Mouse (Mus musculus): Measurements from ENCODE around the gene Etv6. TPM values are rescaled to one million over a fixed set of nuclear protein-coding genes. Genes with fewer than 3 reads are reported as not detected.
A peak's percentile ranks its signal among the peaks of the same experiment; 100 is the strongest.

The Etv6 gene
- polyA plus RNA-seq, 1 experiment from 2014 or later = 14.5 TPM

- Histone ChIP-seq H3K4me1 (ENCODE audit: control insufficient read depth in 2 of 2, insufficient read depth in 2 of 2, low read length in 2 of 2) (peaks cover 28 to 65% of the 10 kb centered on the region in 2 experiments), H3K27ac (replicated peaks in 1 of 2; ENCODE audit: control insufficient read depth in 1 of 2, insufficient read depth in 1 of 2, low read depth in 2 of 2, low read length in 2 of 2) (peak overlapping the region in 1 of 2 experiments; percentile 44; a peak in 1 of 4 replicates), H3K36me3 (ENCODE audit: control insufficient read depth, insufficient read depth, low read length) (0 out of 2 replicates have a peak, but pooled peaks cover 8% of the 10 kb centered on the region), H3K4me3 (ENCODE audit: control insufficient read depth in 1 of 2, insufficient read depth in 1 of 2, low read depth in 1 of 2, low read length in 2 of 2) (no peak overlapping the region), H3K9ac (ENCODE audit: low read length) (no peak overlapping the region), H3K27me3 (ENCODE audit: control insufficient read depth, insufficient read depth, low read length) (no peaks in the 10 kb centered on the region), H3K9me3 (ENCODE audit: control insufficient read depth, low read length) (no peaks in the 10 kb centered on the region), H3K4me2 (ENCODE audit: low read length) (no peak overlapping the region)
- no peak for ATAC-seq (ENCODE audit: insufficient number of reproducible peaks, insufficient read depth, low FRiP score, low read depth)
- 47% methylated on average over 7 of the region's 7 CpGs for WGBS
Observed at GRCm38 (mm10) chr6:134051950-134052349, 16.4 kb downstream of the Etv6 start.

DNA sequence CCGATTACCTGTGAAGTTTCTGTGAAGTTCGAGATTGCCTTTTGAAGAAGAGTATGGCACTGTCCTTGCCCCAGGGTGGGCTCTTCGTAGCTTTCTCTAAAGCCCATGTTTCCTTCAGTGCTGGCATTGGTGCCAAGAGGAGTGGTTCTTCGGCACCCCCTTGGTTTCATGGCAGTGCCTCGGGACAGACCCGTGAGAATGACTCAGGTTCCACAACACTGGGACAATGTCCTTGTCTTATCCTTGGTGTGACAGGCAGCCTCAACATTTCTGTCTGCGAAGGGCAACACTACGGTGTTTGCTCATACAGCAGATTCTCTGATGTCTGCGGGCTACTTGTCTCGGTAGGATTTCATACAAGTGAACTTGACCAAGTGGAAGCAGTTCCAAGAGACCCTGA is 17.6 kb downstream of the Etv6 start:
- 60% methylated on average over 10 of the region's 10 CpGs for WGBS
- Histone ChIP-seq H3K36me3 (ENCODE audit: control insufficient read depth, insufficient read depth, low read length) (0 out of 2 replicates have a peak, but pooled peaks cover 8% of the 10 kb centered on the region), H3K27ac (replicated peaks in 1 of 2; ENCODE audit: control insufficient read depth in 1 of 2, insufficient read depth in 1 of 2, low read depth in 2 of 2, low read length in 2 of 2) (peak overlapping the region in 1 of 2 experiments; percentile 29; a peak in 3 of 4 replicates), H3K27me3 (ENCODE audit: control insufficient read depth, insufficient read depth, low read length) (no peaks in the 10 kb centered on the region), H3K9ac (ENCODE audit: low read length) (no peak overlapping the region), H3K9me3 (ENCODE audit: control insufficient read depth, low read length) (no peaks in the 10 kb centered on the region), H3K4me3 (ENCODE audit: control insufficient read depth in 1 of 2, insufficient read depth in 1 of 2, low read depth in 1 of 2, low read length in 2 of 2) (no peak overlapping the region), H3K4me1 (ENCODE audit: control insufficient read depth in 2 of 2, insufficient read depth in 2 of 2, low read length in 2 of 2) (peaks cover 32 to 63% of the 10 kb centered on the region in 2 experiments), H3K4me2 (ENCODE audit: low read length) (no peak overlapping the region)
- ATAC-seq (ENCODE audit: insufficient number of reproducible peaks, insufficient read depth, low FRiP score, low read depth) = no peak

DNA sequence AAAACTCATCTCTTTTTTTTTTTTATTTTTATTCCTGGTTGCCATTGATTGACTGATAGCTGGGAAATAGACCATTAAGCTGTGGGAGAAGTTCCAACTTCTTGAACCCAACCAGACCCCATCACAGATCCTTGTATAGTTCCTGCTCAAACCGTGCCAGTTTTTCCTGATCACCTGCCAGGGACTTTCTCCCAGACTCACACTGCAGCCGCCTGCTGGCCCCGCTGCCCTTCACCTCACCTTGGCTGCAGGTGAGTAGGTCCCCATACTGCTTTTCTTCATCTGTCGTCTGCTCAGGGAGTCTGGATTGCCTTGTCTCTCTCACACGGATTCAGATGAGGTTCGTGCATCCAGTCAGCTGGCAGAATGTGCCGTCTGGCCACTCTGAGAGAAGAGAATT is 18.1 kb downstream of the Etv6 start:
- 0 out of 2 replicates have a peak, but pooled peaks cover 8% of the 10 kb centered on the region for H3K36me3 ChIP-seq (ENCODE audit: control insufficient read depth, insufficient read depth, low read length)
- peak overlapping the region; percentile 29 to 54 for H3K27ac ChIP-seq (replicated peaks in 1 of 2; ENCODE audit: control insufficient read depth in 1 of 2, insufficient read depth in 1 of 2, low read depth in 2 of 2, low read length in 2 of 2)
- no peak for ATAC-seq (ENCODE audit: insufficient number of reproducible peaks, insufficient read depth, low FRiP score, low read depth)
- no peaks in the 10 kb centered on the region for H3K27me3 ChIP-seq (ENCODE audit: control insufficient read depth, insufficient read depth, low read length)
- H3K9ac ChIP-seq (ENCODE audit: low read length) = no peak overlapping the region
- no peak overlapping the region for H3K4me3 ChIP-seq (ENCODE audit: control insufficient read depth in 1 of 2, insufficient read depth in 1 of 2, low read depth in 1 of 2, low read length in 2 of 2)
- H3K4me1 ChIP-seq (ENCODE audit: control insufficient read depth in 2 of 2, insufficient read depth in 2 of 2, low read length in 2 of 2) = peaks cover 33 to 68% of the 10 kb centered on the region in 2 experiments
- H3K9me3 ChIP-seq (ENCODE audit: control insufficient read depth, low read length) = no peaks in the 10 kb centered on the region
- WGBS = 36% methylated on average over 7 of the region's 7 CpGs
- H3K4me2 ChIP-seq (ENCODE audit: low read length) = no peak overlapping the region

- 54% methylated on average over 7 of the region's 7 CpGs for WGBS
- H3K36me3 ChIP-seq (ENCODE audit: control insufficient read depth, insufficient read depth, low read length) = 0 out of 2 replicates have a peak, but pooled peaks cover 8% of the 10 kb centered on the region
- H3K9me3 ChIP-seq (ENCODE audit: control insufficient read depth, low read length) = no peaks in the 10 kb centered on the region
- no peak for ATAC-seq (ENCODE audit: insufficient number of reproducible peaks, insufficient read depth, low FRiP score, low read depth)
- H3K27me3 ChIP-seq (ENCODE audit: control insufficient read depth, insufficient read depth, low read length) = no peaks in the 10 kb centered on the region
- no peak overlapping the region for H3K4me3 ChIP-seq (ENCODE audit: control insufficient read depth in 1 of 2, insufficient read depth in 1 of 2, low read depth in 1 of 2, low read length in 2 of 2)
- no peak overlapping the region for H3K9ac ChIP-seq (ENCODE audit: low read length)
- no peak overlapping the region for H3K27ac ChIP-seq (replicated peaks in 1 of 2; ENCODE audit: control insufficient read depth in 1 of 2, insufficient read depth in 1 of 2, low read depth in 2 of 2, low read length in 2 of 2)
- H3K4me1 ChIP-seq (ENCODE audit: control insufficient read depth in 2 of 2, insufficient read depth in 2 of 2, low read length in 2 of 2) = peaks cover 37 to 72% of the 10 kb centered on the region in 2 experiments
- H3K4me2 ChIP-seq (ENCODE audit: low read length) = no peak overlapping the region
Observed at GRCm38 (mm10) chr6:134055588-134055987, 20.1 kb downstream of the Etv6 start.

DNA sequence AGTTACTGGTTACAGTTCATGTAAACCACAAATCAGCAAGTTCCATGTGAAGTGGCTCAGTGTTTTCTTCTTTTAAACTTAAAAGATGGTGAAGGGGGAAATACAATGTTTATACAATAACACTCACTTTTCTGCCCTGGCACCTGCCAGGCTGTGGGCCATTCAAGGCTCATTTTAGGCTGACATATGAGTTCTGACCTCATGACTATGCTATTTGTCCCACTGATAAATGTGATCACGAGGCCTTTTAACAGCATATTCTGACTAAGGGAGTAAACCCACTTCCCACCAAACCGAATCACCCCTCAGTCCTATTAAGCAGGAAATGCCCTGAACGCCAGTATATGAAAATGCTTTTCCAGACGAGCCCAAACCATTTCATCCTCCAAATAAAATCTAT is 23.0 kb downstream of the Etv6 start:
- Histone ChIP-seq H3K36me3 (ENCODE audit: control insufficient read depth, insufficient read depth, low read length) (0 out of 2 replicates have a peak, but pooled peaks cover 15% of the 10 kb centered on the region), H3K27me3 (ENCODE audit: control insufficient read depth, insufficient read depth, low read length) (no peaks in the 10 kb centered on the region), H3K4me2 (ENCODE audit: low read length) (no peak overlapping the region), H3K4me3 (ENCODE audit: control insufficient read depth in 1 of 2, insufficient read depth in 1 of 2, low read depth in 1 of 2, low read length in 2 of 2) (no peak overlapping the region), H3K4me1 (ENCODE audit: control insufficient read depth in 2 of 2, insufficient read depth in 2 of 2, low read length in 2 of 2) (peaks cover 26 to 69% of the 10 kb centered on the region in 2 experiments), H3K9ac (ENCODE audit: low read length) (no peak overlapping the region), H3K27ac (replicated peaks in 1 of 2; ENCODE audit: control insufficient read depth in 1 of 2, insufficient read depth in 1 of 2, low read depth in 2 of 2, low read length in 2 of 2) (peak overlapping the region in 1 of 2 experiments; percentile 46; a peak in 2 of 4 replicates), H3K9me3 (ENCODE audit: control insufficient read depth, low read length) (no peaks in the 10 kb centered on the region)
- no peak for ATAC-seq (ENCODE audit: insufficient number of reproducible peaks, insufficient read depth, low FRiP score, low read depth)
- 33% methylated on average over 4 of the region's 4 CpGs for WGBS

DNA sequence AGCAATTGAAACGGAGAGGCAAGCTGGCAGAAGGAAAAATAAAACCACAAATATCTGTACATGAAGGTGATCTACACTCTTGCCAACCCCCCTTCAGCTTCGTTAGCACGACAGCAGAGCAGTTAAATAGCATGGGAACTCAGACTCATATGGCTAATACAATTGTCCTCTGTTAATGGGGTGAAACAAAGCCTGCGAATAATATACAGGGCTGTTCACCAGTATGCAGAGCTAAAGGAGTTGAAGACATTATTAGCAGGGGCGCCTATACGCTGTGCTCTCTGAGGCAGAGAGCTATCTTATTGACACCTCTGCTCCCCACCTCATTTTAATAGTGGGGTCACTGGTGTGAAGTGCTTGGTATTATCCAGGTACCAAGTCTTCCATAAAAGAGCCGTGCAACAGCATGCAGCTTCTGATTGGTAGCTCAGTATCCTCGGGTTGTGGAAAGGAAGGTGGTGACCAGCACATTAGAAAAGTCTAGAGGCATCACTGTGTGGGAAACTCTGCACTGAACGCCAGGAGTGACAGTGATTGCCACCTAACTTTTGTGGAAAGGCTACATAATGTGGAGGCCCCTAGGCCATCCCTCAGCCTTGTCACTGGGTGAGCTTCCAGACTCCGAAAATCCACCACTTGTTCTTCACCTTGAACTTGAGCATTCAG is 23.5 kb downstream of the Etv6 start:
- Histone ChIP-seq H3K4me3 (ENCODE audit: control insufficient read depth in 1 of 2, insufficient read depth in 1 of 2, low read depth in 1 of 2, low read length in 2 of 2) (no peak overlapping the region), H3K4me1 (ENCODE audit: control insufficient read depth in 2 of 2, insufficient read depth in 2 of 2, low read length in 2 of 2) (peaks cover 25 to 63% of the 10 kb centered on the region in 2 experiments), H3K4me2 (ENCODE audit: low read length) (no peak overlapping the region), H3K27ac (replicated peaks in 1 of 2; ENCODE audit: control insufficient read depth in 1 of 2, insufficient read depth in 1 of 2, low read depth in 2 of 2, low read length in 2 of 2) (peak overlapping the region in 1 of 2 experiments; percentile 46; a peak in 2 of 4 replicates), H3K9ac (ENCODE audit: low read length) (peak overlapping the region; percentile 30; the same call in 1 of the 2 replicates), H3K9me3 (ENCODE audit: control insufficient read depth, low read length) (no peaks in the 10 kb centered on the region), H3K36me3 (ENCODE audit: control insufficient read depth, insufficient read depth, low read length) (0 out of 2 replicates have a peak, but pooled peaks cover 15% of the 10 kb centered on the region), H3K27me3 (ENCODE audit: control insufficient read depth, insufficient read depth, low read length) (no peaks in the 10 kb centered on the region)
- no peak for ATAC-seq (ENCODE audit: insufficient number of reproducible peaks, insufficient read depth, low FRiP score, low read depth)
- 68% methylated on average over 10 of the region's 10 CpGs for WGBS

DNA sequence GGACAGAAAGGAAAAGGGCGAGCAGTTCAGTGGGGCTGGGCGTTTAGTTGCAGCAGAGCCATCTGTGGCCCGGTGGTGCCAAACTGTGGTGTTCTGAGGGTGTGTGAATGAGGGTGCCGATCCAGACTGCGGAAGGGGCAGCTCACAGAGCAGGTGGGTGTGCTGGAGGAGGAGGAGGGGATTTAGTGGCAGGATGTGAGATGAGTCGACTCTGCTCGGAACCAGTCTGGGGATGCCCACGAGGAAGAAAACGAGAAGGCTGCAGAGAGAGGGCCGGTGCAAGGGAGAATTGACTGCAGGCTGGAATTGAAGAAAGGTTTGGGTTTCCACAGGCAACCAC is 24.0 kb downstream of the Etv6 start:
- H3K36me3 ChIP-seq (ENCODE audit: control insufficient read depth, insufficient read depth, low read length) = 0 out of 2 replicates have a peak, but pooled peaks cover 15% of the 10 kb centered on the region
- no peak overlapping the region for H3K27ac ChIP-seq (replicated peaks in 1 of 2; ENCODE audit: control insufficient read depth in 1 of 2, insufficient read depth in 1 of 2, low read depth in 2 of 2, low read length in 2 of 2)
- peak overlapping the region; percentile 30; the same call in 1 of the 2 replicates for H3K9ac ChIP-seq (ENCODE audit: low read length)
- no peak overlapping the region for H3K4me2 ChIP-seq (ENCODE audit: low read length)
- no peak overlapping the region for H3K4me3 ChIP-seq (ENCODE audit: control insufficient read depth in 1 of 2, insufficient read depth in 1 of 2, low read depth in 1 of 2, low read length in 2 of 2)
- ATAC-seq (ENCODE audit: insufficient number of reproducible peaks, insufficient read depth, low FRiP score, low read depth) = no peak
- H3K4me1 ChIP-seq (ENCODE audit: control insufficient read depth in 2 of 2, insufficient read depth in 2 of 2, low read length in 2 of 2) = peaks cover 25 to 60% of the 10 kb centered on the region in 2 experiments
- no peaks in the 10 kb centered on the region for H3K9me3 ChIP-seq (ENCODE audit: control insufficient read depth, low read length)
- 76% methylated on average over 10 of the region's 10 CpGs for WGBS
- H3K27me3 ChIP-seq (ENCODE audit: control insufficient read depth, insufficient read depth, low read length) = no peaks in the 10 kb centered on the region

Measured in heart, embryonic 14.5 days (tissue).